Mouse (Mus musculus) limb, embryonic 15.5 days (tissue): Measurements from ENCODE around the gene Fbxo28. TPM values are rescaled to one million over a fixed set of nuclear protein-coding genes. Genes with fewer than 3 reads are reported as not detected.

Source experiments
- ATAC-seq: fragments of 200-750 bp; cut with Nextera tagmentation; 2 replicates; pipeline ENCODE4 v1.8.0; 2017; ENCODE audit warnings: low read depth, moderate TSS enrichment; ENCODE audit not compliant: insufficient number of reproducible peaks, low FRiP score, low TSS enrichment
- H3K27ac ChIP-seq: fragments of 300-500 bp; sonication (generic); 2 replicates; pipeline ENCODE4 v1.5.1; 2015; ENCODE audit warnings: moderate library complexity, mild to moderate bottlenecking, inconsistent platforms
- H3K27me3 ChIP-seq: fragments of 300-500 bp; sonication (generic); 2 replicates; pipeline ENCODE4 v1.6.1; 2015; ENCODE audit warnings: inconsistent platforms
- H3K36me3 ChIP-seq: fragments of 300-500 bp; sonication (generic); 2 replicates; pipeline ENCODE4 v1.6.1; 2015; ENCODE audit warnings: inconsistent platforms
- H3K4me1 ChIP-seq: fragments of 300-500 bp; sonication (generic); 2 replicates; pipeline ENCODE4 v1.6.1; 2015; ENCODE audit warnings: inconsistent platforms
- H3K4me2 ChIP-seq: fragments of 300-500 bp; sonication (generic); 2 replicates; pipeline ENCODE4 v1.6.1; 2015; ENCODE audit warnings: mild to moderate bottlenecking, inconsistent platforms
- H3K4me3 ChIP-seq: fragments of 300-500 bp; sonication (generic); 2 replicates; pipeline ENCODE4 v1.5.1; 2015; ENCODE audit warnings: mild to moderate bottlenecking, inconsistent platforms
- H3K9ac ChIP-seq: fragments of 300-500 bp; sonication (generic); 2 replicates; pipeline ENCODE4 v1.6.1; 2015; ENCODE audit warnings: inconsistent platforms
- H3K9me3 ChIP-seq: fragments of 300-500 bp; sonication (generic); 2 replicates; pipeline ENCODE4 v1.6.1; 2016; ENCODE audit warnings: inconsistent platforms
- whole genome bisulfite sequencing: fragments of 180-500 bp; shearing (Covaris S2); methylation state at CpG from one replicate; pipeline ENCODE4 v1.1.7; 2015; 5-methylcytosine and 5-hydroxymethylcytosine counted together
- polyA plus RNA-seq: library from polyadenylated mRNA; unstranded; fragments of >200 nt; fragmentation: Nextera tagmentation; extraction: Ambion mirVana; gene quantifications from 2 replicates; pipeline ENCODE4 v1.2.1, GENCODE M21; 2015

Fbxo28 gene
- polyA plus RNA-seq, 1 experiment from 2014 or later, result 19.3 TPM

- H3K27me3 ChIP-seq, result no peaks in the 10 kb centered on the region
- H3K9ac ChIP-seq, result peak within 1 kb of the TSS; percentile 86
- H3K9me3 ChIP-seq, result no peaks in the 10 kb centered on the region
- H3K4me2 ChIP-seq, result peak within 1 kb of the TSS; percentile 73
- peaks cover 22% of the 10 kb centered on the region for H3K4me1 ChIP-seq
- peak within 1 kb of the TSS; percentile 72 for H3K4me3 ChIP-seq
- peak within 1 kb of the TSS; percentile 92 for H3K27ac ChIP-seq
- WGBS, result under 1% methylated on average over 92 of the region's 94 CpGs
- peaks cover 20% of the 10 kb centered on the region for H3K36me3 ChIP-seq
- peak; percentile 84 for ATAC-seq
Measured at GRCm38 (mm10) chr1:182282091-182283075, 59.0 kb downstream of the Fbxo28 start, which contains the start of gene Degs1. Gene Degs1 (minus strand): TSS chr1:182282804.

GRCm38 (mm10) chr1:182281251-182281711 is 60.1 kb downstream of the Fbxo28 start:
- Histone ChIP-seq H3K36me3 (peaks cover 30% of the 10 kb centered on the region), H3K9ac (peak overlapping the region; percentile 23; the same call in 1 of the 2 replicates), H3K4me3 (peak overlapping the region; percentile 72), H3K27ac (no peak overlapping the region), H3K9me3 (no peaks in the 10 kb centered on the region), H3K4me1 (peaks cover 25% of the 10 kb centered on the region), H3K27me3 (no peaks in the 10 kb centered on the region), H3K4me2 (peak overlapping the region; percentile 73)
- 9% methylated on average over 9 of the region's 9 CpGs for WGBS
- no peak for ATAC-seq

- Histone ChIP-seq H3K4me2 (peak overlapping the region; percentile 73), H3K4me3 (peak overlapping the region; percentile 72), H3K4me1 (peaks cover 25% of the 10 kb centered on the region), H3K36me3 (peaks cover 35% of the 10 kb centered on the region), H3K27ac (no peak overlapping the region), H3K9me3 (no peaks in the 10 kb centered on the region), H3K9ac (0 out of 2 replicates have a peak overlapping the region, but pooled peaks have one; percentile 11), H3K27me3 (no peaks in the 10 kb centered on the region)
- ATAC-seq, result no peak
- WGBS, result 30% methylated on average over 11 of the region's 11 CpGs
Measured at GRCm38 (mm10) chr1:182280577-182280976, 60.9 kb downstream of the Fbxo28 start.

GRCm38 (mm10) chr1:182280046-182280445 is 61.4 kb downstream of the Fbxo28 start:
- Histone ChIP-seq H3K9me3 (no peaks in the 10 kb centered on the region), H3K27ac (no peak overlapping the region), H3K4me3 (0 out of 2 replicates have a peak overlapping the region, but pooled peaks have one; percentile 72), H3K27me3 (no peaks in the 10 kb centered on the region), H3K4me1 (peaks cover 25% of the 10 kb centered on the region), H3K4me2 (0 out of 2 replicates have a peak overlapping the region, but pooled peaks have one; percentile 73), H3K9ac (no peak overlapping the region), H3K36me3 (peaks cover 40% of the 10 kb centered on the region)
- no peak for ATAC-seq
- 71% methylated on average over 6 of the region's 6 CpGs for WGBS

GRCm38 (mm10) chr1:182279436-182279835 is 62.0 kb downstream of the Fbxo28 start:
- Histone ChIP-seq H3K4me3 (no peak overlapping the region), H3K4me2 (no peak overlapping the region), H3K9me3 (no peaks in the 10 kb centered on the region), H3K27me3 (no peaks in the 10 kb centered on the region), H3K9ac (no peak overlapping the region), H3K4me1 (peaks cover 25% of the 10 kb centered on the region), H3K36me3 (peaks cover 42% of the 10 kb centered on the region), H3K27ac (no peak overlapping the region)
- 89% methylated on average over 4 of the region's 4 CpGs for WGBS
- no peak for ATAC-seq

GRCm38 (mm10) chr1:182275109-182275508 is 66.3 kb downstream of the Fbxo28 start:
- no peaks in the 10 kb centered on the region for H3K27me3 ChIP-seq
- peaks cover 11% of the 10 kb centered on the region for H3K4me1 ChIP-seq
- H3K9me3 ChIP-seq, result no peaks in the 10 kb centered on the region
- no peak overlapping the region for H3K4me2 ChIP-seq
- peaks cover 51% of the 10 kb centered on the region for H3K36me3 ChIP-seq
- H3K27ac ChIP-seq, result no peak overlapping the region
- 91% methylated on average over 6 of the region's 6 CpGs for WGBS
- H3K9ac ChIP-seq, result no peak overlapping the region
- ATAC-seq, result no peak
- H3K4me3 ChIP-seq, result no peak overlapping the region

- no peak for ATAC-seq
- Histone ChIP-seq H3K4me2 (no peak overlapping the region), H3K9ac (no peak overlapping the region), H3K4me3 (no peak overlapping the region), H3K27me3 (no peaks in the 10 kb centered on the region), H3K9me3 (no peaks in the 10 kb centered on the region), H3K27ac (peak overlapping the region; percentile 43; the same call in 1 of the 2 replicates), H3K4me1 (peaks cover 8% of the 10 kb centered on the region; the same call in 1 of the 2 replicates), H3K36me3 (peaks cover 24% of the 10 kb centered on the region)
- 65% methylated on average over 5 of the region's 5 CpGs for WGBS
Measured at GRCm38 (mm10) chr1:182271632-182272031, 69.8 kb downstream of the Fbxo28 start.

- no peak overlapping the region for H3K4me2 ChIP-seq
- H3K9ac ChIP-seq, result no peak overlapping the region
- peaks cover 8% of the 10 kb centered on the region; the same call in 1 of the 2 replicates for H3K4me1 ChIP-seq
- ATAC-seq, result no peak
- H3K9me3 ChIP-seq, result no peaks in the 10 kb centered on the region
- H3K4me3 ChIP-seq, result no peak overlapping the region
- 69% methylated on average over 5 of the region's 5 CpGs for WGBS
- H3K27ac ChIP-seq, result no peak overlapping the region
- no peaks in the 10 kb centered on the region for H3K27me3 ChIP-seq
- H3K36me3 ChIP-seq, result peaks cover 21% of the 10 kb centered on the region
Measured at GRCm38 (mm10) chr1:182271130-182271529, 70.3 kb downstream of the Fbxo28 start.

GRCm38 (mm10) chr1:182268317-182268716 is 73.1 kb downstream of the Fbxo28 start:
- no peaks in the 10 kb centered on the region for H3K9me3 ChIP-seq
- no peak overlapping the region for H3K9ac ChIP-seq
- no peak overlapping the region for H3K27ac ChIP-seq
- peaks cover 8% of the 10 kb centered on the region; the same call in 1 of the 2 replicates for H3K4me1 ChIP-seq
- peaks cover 3% of the 10 kb centered on the region; the same call in 1 of the 2 replicates for H3K36me3 ChIP-seq
- H3K4me3 ChIP-seq, result no peak overlapping the region
- WGBS, result 72% methylated on average over 4 of the region's 4 CpGs
- no peak overlapping the region for H3K4me2 ChIP-seq
- ATAC-seq, result no peak
- no peaks in the 10 kb centered on the region for H3K27me3 ChIP-seq

- WGBS, result 87% methylated on average over 11 of the region's 11 CpGs
- no peak for ATAC-seq
Measured at GRCm38 (mm10) chr1:182266028-182266525, 75.4 kb downstream of the Fbxo28 start.

More at GRCm38 (mm10) chr1:182266028-182266525, 75.4 kb downstream of the Fbxo28 start:
- no peak overlapping the region for H3K4me3 ChIP-seq
- 0 out of 2 replicates have a peak, but pooled peaks cover 3% of the 10 kb centered on the region for H3K4me1 ChIP-seq
- H3K27ac ChIP-seq, result no peak overlapping the region
- no peak overlapping the region for H3K4me2 ChIP-seq
- H3K36me3 ChIP-seq, result no peaks in the 10 kb centered on the region
- no peaks in the 10 kb centered on the region for H3K9me3 ChIP-seq
- H3K9ac ChIP-seq, result no peak overlapping the region
- no peaks in the 10 kb centered on the region for H3K27me3 ChIP-seq
